Mouse (Mus musculus) embryo, embryonic 9.5 days (tissue): ENCODE results near the gene Gm11020.
"Not testable (repeated sequence)": the region's sequence is repeated elsewhere in the genome, so short reads cannot be mapped to it uniquely, and the experiment has no call there.

Experiments
- DNase-seq: peaks from one replicate; pipeline ENCODE4 v3.0.0-alpha.2; 2017; ENCODE audit errors: extremely low spot score

Gene Gm11020

GRCm38 (mm10) chr8:104321267-104321666 is at the start of gene Gm11020:
Gene Gm11020 (plus strand): TSS chr8:104321567.
- not testable (repeated sequence) for DNase-seq

DNA sequence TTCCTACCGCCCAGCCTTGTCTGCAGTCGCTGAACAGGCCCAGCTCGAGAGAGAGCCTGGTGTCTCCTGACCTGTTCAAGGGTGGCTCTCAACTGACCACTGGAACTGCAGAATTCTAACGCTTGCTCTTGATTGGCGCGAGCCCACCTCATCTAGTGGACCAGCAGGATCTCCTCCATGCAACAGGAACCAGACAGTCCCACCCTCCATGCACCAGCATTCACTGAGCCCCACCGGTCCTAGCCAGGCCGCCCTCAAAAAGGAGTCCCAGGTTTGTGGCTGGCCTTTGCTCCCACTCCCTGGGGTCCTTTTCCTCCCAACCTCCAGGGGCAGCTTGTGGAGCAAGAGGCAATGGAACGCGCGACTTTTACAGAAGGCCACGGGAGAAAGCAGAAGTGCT is 28.3 kb upstream of the Gm11020 start, which contains the start of gene Cmtm2a:
Cmtm2a (minus strand) TSS at position 101 of the 400 bp plus-strand sequence.
- not testable (repeated sequence) for DNase-seq

DNA sequence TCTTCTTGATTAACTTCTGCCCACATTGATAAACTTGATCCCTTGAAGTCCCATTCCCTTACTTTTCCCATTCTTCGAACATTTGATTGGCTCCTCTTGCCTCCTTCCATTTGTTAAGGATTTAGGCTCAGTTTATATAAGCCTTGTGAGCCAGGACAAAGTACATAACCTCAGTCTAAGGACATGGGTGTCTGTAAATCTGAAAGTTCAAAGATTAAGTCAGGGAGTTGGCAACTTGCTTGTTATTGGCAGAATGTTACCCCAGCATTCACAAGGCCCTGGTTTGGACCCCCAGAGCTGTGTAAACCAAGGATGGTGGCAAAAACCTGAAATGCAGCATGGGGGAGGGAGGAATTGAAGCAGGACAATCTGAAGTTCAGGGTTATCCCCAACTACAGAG is 27.0 kb upstream of the Gm11020 start:
- no peak for DNase-seq

DNA sequence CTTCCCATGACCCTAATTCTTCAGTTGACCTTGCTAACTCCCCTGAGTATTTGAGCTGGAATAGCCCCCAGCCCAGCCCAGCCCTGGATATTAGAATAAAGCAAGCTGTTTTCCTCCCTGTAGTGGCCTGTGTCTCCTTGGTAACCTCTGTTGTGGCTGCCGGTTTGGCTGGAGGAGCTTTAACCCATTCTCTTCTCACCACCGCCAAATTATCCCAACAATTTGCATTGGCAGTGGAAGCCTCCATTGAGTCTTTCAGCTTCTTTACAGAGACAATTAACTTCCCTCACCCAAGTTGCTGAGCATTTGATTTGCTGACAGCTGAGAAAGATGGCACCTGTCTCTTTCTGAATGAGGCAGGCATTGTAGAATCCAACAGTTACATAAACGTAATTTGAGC is 19.8 kb upstream of the Gm11020 start:
- peak; percentile 35 for DNase-seq

GRCm38 (mm10) chr8:104302536-104302935 is 18.8 kb upstream of the Gm11020 start:
- DNase-seq = not testable (repeated sequence)

- no peak for DNase-seq
Observed at GRCm38 (mm10) chr8:104304962-104305361, 16.4 kb upstream of the Gm11020 start.

DNA sequence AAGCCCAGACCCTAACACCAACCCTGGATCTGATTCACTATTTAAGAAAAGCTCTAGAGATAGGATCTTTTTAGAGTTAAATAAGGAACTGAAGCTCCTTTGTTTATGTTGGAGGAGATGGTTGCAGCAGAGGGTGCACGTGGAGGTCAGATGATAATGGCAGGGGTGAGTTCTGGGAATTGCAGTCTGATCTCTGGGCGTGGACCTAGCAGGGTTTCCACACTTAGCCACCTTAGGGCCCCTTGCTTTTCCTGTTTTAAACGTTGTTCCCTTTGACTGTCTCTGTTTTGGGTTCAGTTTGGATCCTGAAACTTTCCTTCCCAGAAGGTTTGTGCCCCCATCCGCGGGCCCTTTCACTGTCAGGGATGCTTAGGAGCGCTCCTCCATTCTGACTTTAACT is 13.0 kb upstream of the Gm11020 start:
- not testable (repeated sequence) for DNase-seq

- DNase-seq = not testable (repeated sequence)
Observed at GRCm38 (mm10) chr8:104309441-104310155, 11.8 kb upstream of the Gm11020 start, which contains the start of the genes Gm45711 and Cmtm1. Gene Gm45711 (minus strand): TSS chr8:104310081. Gene Cmtm1 (minus strand): TSS chr8:104310145.

DNA sequence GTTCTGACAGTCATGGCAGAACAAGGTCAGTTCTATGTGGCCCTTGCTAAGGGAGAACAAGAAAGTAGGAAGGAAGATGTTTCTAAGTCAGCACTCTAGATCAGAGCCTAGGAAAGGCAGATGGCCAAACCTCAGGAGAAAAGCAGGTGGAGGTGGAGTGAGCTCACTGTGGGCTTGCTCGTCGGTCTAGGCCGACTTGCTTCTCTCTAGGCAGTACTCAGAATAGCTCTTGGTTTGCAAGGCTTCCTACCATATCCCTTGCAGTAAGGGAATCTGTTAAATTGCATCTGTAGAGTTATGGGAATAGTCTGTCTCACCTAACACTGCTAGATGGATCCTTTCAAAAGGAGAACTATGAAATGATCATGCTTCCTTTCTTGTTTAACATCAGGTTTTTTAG is 9.3 kb upstream of the Gm11020 start:
- not testable (repeated sequence) for DNase-seq

DNA sequence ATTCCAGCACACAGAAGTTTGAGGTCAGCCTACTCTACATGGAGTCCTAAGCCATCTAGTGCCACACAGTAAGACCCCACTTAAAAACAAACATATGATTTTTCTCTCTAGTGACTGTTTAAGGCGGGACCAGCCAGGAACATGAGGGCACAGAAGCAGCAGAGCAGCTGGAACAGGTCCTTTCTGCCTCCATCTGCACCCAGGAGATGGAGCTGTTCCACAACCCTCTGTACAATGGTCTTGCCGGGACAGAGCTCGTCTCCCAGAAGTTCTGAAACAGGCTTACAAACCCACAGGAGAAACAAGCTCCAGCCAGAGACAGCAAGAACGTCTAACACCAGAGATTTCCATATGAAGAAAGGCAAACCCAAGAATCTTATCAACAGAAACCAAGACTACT is 8.1 kb upstream of the Gm11020 start:
- DNase-seq = no peak

DNA sequence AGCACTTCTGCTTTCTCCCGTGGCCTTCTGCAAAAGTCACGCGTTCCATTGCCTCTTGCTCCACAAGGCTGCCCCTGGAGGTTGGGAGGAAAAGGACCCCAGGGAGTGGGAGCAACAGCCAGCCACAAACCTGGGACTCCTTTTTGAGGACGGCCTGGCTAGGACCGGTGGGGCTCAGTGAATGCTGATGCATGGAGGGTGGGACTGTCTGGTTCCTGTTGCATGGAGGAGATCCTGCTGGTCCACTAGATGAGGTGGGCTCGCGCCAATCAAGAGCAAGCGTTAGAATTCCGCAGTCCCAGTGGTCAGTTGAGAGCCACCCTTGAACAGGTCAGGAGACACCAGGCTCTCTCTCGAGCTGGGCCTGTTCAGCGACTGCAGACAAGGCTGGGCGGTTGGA is 563 bp downstream of the Gm11020 start, which contains the start of gene Cmtm2b:
Cmtm2b (plus strand) TSS at position 301 of the 400 bp plus-strand sequence.
- DNase-seq = not testable (repeated sequence)

DNA sequence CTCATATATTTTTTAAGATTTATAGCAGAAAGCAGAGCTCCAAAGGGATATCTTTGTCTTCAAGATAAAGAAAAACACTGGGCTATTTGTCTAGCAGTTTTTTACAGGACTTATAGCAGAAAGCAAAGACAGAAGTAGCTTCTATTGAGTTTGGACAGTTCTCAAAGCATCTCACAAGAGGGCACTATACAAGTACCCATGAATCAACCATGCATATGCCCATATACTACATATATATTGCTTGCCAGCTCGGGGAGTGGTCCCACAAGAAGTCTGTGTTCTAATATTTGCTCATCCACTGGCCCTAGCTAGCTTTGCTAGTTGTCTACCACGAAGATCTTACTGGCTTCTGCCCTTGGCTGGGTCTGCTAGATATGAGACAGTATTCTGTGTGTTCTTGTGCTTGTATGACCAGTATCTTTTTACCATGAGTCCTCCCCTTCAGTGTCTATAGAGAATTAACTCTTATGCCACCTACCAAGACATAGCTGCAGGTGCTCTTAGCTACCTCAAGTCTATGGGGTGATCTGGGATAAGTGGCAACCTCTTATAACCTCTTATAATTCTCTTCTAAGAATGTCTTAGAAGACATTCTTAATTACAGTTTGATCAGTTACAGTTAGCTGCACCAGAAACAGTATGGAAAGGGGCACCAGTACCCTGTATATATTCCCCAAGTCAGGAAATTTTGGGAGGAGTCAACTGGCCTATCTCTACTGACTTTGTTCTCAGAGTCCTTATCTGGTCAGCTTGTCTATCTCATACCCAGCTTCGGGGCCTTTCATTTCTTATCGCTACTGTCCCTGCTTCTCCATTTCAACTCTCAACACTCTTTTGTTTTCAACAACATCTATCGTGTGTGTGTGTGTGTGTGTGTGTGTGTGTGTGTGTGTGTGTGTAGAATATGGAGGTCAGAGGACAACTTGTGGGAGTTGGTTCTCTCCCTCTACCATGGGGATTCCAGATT is 11.6 kb downstream of the Gm11020 start:
- no peak for DNase-seq

DNA sequence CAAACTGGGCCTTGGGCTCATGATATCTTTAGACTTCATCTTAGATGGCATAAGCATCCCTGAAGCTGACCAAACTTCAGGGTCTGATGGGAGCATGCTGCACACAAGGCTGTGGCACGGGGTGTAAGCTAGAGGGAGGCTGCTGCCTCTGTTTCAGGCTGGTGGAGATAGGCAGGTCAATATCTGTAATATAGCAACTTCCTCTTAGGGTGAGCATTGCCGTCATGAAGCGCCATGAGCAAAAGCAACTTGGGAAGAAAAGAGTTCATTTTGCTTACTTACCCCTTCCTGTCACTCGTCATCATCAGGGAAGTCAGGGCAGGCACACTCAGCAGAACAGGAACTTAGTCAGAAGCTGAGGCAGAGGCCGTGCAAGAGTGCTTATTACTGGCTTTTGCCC is 12.4 kb downstream of the Gm11020 start:
- DNase-seq = no peak

DNA sequence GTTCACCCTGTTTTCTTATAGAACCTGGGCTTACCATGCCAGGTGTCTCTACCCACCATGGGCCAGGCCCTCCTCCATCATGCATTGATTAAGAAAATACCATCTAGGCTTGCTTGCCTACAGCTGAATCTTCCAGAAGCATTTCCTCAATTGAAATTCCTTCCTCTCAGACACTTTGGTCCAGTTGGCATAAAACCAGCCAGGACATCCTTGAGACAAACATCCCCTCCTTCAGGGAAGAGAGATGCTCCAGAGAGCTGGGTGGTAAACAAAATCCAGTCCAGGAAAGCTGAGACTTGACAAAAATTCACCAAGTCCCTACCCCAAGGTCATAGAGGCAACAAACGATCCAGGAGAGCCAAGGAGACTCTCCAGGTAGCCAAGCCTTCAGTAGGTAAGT is 12.8 kb downstream of the Gm11020 start:
- DNase-seq = no peak

DNA sequence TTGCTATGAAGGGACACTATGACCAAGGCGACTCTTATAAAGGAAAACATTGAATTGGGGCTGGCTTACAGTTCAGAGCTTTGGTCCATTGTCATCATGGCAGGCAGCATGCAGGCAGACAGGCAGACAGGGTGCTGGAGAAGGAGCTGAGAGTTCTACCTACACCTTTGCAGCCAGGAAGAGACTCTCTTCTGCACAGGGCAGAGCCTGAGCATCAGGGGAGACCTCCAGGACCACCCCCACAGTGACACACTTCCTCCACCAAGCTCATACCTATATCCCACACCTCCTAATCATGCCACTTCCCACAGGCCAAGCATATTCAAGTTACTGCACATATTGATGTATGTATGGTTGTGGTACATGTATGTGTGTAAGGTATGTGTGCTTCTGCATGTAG is 15.4 kb downstream of the Gm11020 start:
- DNase-seq = no peak

DNA sequence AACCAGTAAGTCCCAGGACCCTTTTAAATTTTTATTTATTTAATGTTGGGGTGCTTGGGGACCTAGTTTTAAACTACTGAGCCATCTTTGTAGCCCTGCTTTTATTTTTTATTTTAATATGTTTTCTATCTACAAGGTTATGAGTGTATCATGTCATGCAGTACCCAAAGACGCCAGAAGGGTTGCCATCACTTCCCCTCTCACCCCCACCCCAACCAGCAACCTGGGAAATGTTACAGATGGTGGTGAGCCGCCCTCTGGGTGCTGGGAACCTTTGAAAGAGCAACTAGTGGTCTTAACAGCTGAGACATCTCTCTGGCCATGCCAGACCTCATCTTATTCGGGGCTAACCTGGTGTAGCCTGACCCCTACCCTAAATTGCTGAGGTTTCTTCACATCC is 16.5 kb downstream of the Gm11020 start:
- DNase-seq = no peak

GRCm38 (mm10) chr8:104339229-104339982 is 18.0 kb downstream of the Gm11020 start, which contains the start of gene Cmtm3:
Gene Cmtm3 (plus strand): TSS chr8:104339410.
- no peak for DNase-seq

DNA sequence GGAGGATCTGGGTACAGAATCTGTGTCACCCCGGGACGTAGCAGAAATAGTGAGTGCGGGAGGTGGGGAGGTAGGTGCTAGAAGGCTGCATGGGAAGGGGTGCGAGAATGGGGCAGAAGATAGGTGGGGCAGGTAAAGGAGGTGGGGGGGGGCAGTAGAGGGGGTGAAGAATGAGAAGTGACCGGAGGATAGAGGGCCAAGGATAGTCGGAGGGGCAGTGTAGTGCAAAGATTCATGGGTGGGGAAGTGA is 18.5 kb downstream of the Gm11020 start:
- no peak for DNase-seq

GRCm38 (mm10) chr8:104340233-104341105 is 19.1 kb downstream of the Gm11020 start:
- peak; percentile 85 for DNase-seq

- peak; percentile 80 for DNase-seq
Observed at GRCm38 (mm10) chr8:104341106-104341561, 19.8 kb downstream of the Gm11020 start.

DNA sequence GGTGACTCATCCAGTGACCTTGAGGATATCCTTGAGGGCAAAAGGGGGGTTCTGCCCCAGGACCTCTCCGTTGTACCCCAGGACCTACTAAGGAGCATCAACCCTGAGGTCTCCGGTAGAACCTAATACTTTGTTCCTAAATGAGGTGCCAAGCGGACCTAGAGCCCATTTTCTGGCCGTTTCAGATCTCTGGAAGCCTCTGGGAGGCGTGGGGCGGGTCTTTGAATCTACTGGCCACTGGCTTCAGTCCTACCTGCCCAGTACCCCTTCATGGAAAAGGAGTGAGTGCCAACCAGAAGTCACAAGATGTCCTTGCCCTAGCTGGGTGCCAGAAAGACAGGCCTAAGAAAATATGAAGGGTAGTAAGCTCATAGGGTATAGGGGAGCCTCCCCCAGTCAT is 20.3 kb downstream of the Gm11020 start:
- DNase-seq = no peak
